Mouse (Mus musculus) G1E (cell line): ENCODE data around the gene Misp. TPM values are rescaled to one million over a fixed set of nuclear protein-coding genes. Genes with fewer than 3 reads are reported as not detected.

Experiments used
- ATAC-seq: 2 replicates; pipeline ENCODE4 v1.8.0; 2016; ENCODE audit warnings: mild to moderate bottlenecking; ENCODE audit not compliant: insufficient number of reproducible peaks, poor library complexity, low FRiP score, severe bottlenecking; ENCODE audit errors: extremely low read depth
- DNase-seq: peaks from one replicate; pipeline ENCODE4 v3.0.0; 2012; ENCODE audit warnings: low spot score
- H3K27me3 ChIP-seq: 2 replicates; pipeline ENCODE4 v1.6.1; 2012; ENCODE audit warnings: mild to moderate bottlenecking, low read length, inconsistent platforms; ENCODE audit not compliant: insufficient read depth
- H3K36me3 ChIP-seq: replicated peaks from 2 replicates; pipeline ENCODE3; 2012; ENCODE audit warnings: mild to moderate bottlenecking, inconsistent platforms
- H3K4me1 ChIP-seq: 2 replicates; pipeline ENCODE4 v1.6.1; 2012; ENCODE audit warnings: low read depth, low read length, inconsistent platforms, mixed read lengths; ENCODE audit not compliant: insufficient read depth
- H3K4me3 ChIP-seq: 2 replicates; pipeline ENCODE4 v1.5.1; 2012; ENCODE audit warnings: low read depth, mild to moderate bottlenecking, inconsistent platforms, low read length, moderate library complexity, mixed read lengths
- H3K9me3 ChIP-seq: replicated peaks from 2 replicates; pipeline ENCODE4 v1.6.1; 2012; ENCODE audit warnings: inconsistent platforms
- CTCF ChIP-seq: IDR thresholded peaks from 2 replicates; pipeline ENCODE4 v1.5.1; 2012; ENCODE audit warnings: low read depth, low read length, inconsistent platforms, mixed read lengths
- GATA1 ChIP-seq: IDR thresholded peaks from 2 replicates; pipeline ENCODE4 v1.6.1; 2012; ENCODE audit warnings: borderline replicate concordance, low read length, inconsistent platforms, mixed read lengths
- GATA2 ChIP-seq: IDR thresholded peaks from 2 replicates; pipeline ENCODE4 v1.6.1; 2012; ENCODE audit warnings: low read depth, low read length, inconsistent platforms, borderline replicate concordance
- POLR2AphosphoS5 ChIP-seq: IDR thresholded peaks from 2 replicates; pipeline ENCODE4 v1.6.1; 2012; ENCODE audit warnings: low read depth, low read length, inconsistent platforms; ENCODE audit not compliant: insufficient replicate concordance
- TAL1 ChIP-seq: conservative IDR thresholded peaks from 2 replicates; pipeline ENCODE4 v1.6.1; 2012; ENCODE audit warnings: low read depth, low read length, inconsistent platforms, mixed read lengths
- polyA plus RNA-seq: library from polyadenylated mRNA; stranded (reverse); fragments of >175 nt; gene quantifications from 2 replicates; pipeline ENCODE4 v1.2.3, GENCODE M21; 2012
- total RNA-seq, 2 experiments: library from RNA; stranded (forward) in 1 of 2; stranded (reverse) in 1 of 2; fragments of 200-1000 nt in 1 of 2; fragments of >200 nt in 1 of 2; fragmentation: Nextera tagmentation in 1 of 2; gene quantifications; 2 replicates each; pipeline ENCODE4 v1.2.3; 2014 to 2017

Misp gene
- total and polyA plus RNA-seq, 3 experiments = 0.33 TPM; not detected in 2

GRCm38 (mm10) chr10:79864351-79865188 lies 43.8 kb downstream of the Misp start:
- TF ChIP-seq POLR2AphosphoS5 (no peak; the same call in 1 of the 2 replicates), CTCF (no peak), TAL1 (no peak), GATA2 (no peak), GATA1 (no peak)
- H3K9me3 ChIP-seq = no peaks in the 10 kb centered on the region
- no peak for DNase-seq
- ATAC-seq = no peak
- H3K4me1 ChIP-seq = peaks cover 62% of the 10 kb centered on the region
- H3K4me3 ChIP-seq = peak overlapping the region; percentile 6; the same call in 1 of the 2 replicates
- peaks cover 68% of the 10 kb centered on the region for H3K36me3 ChIP-seq
- H3K27me3 ChIP-seq = peaks cover 19% of the 10 kb centered on the region

- no peak for TF ChIP-seq TAL1
- no peak for TF ChIP-seq GATA2
- peak; percentile 87 for TF ChIP-seq POLR2AphosphoS5
- no peak for TF ChIP-seq GATA1
- no peak for TF ChIP-seq CTCF
- no peak for DNase-seq
- no peak for ATAC-seq
- H3K4me3 ChIP-seq = peak overlapping the region; percentile 6; the same call in 1 of the 2 replicates
- H3K27me3 ChIP-seq = peaks cover 21% of the 10 kb centered on the region
- peaks cover 56% of the 10 kb centered on the region for H3K4me1 ChIP-seq
- peaks cover 62% of the 10 kb centered on the region for H3K36me3 ChIP-seq
- no peaks in the 10 kb centered on the region for H3K9me3 ChIP-seq
Measured at GRCm38 (mm10) chr10:79865189-79865601, 44.4 kb downstream of the Misp start.

- no peaks in the 10 kb centered on the region for H3K9me3 ChIP-seq
- ATAC-seq (no peak), DNase-seq (no peak)
- peaks cover 24% of the 10 kb centered on the region for H3K27me3 ChIP-seq
- peaks cover 55% of the 10 kb centered on the region for H3K36me3 ChIP-seq
- no peak overlapping the region for H3K4me3 ChIP-seq
- H3K4me1 ChIP-seq = peaks cover 49% of the 10 kb centered on the region
- TF ChIP-seq GATA2 = no peak
- TF ChIP-seq CTCF = no peak
- no peak for TF ChIP-seq GATA1
- no peak for TF ChIP-seq TAL1
- no peak for TF ChIP-seq POLR2AphosphoS5
Measured at GRCm38 (mm10) chr10:79865801-79866295, 45.1 kb downstream of the Misp start.

GRCm38 (mm10) chr10:79866601-79867000 lies 45.8 kb downstream of the Misp start:
- Histone ChIP-seq H3K9me3 (no peaks in the 10 kb centered on the region), H3K27me3 (peaks cover 31% of the 10 kb centered on the region), H3K36me3 (peaks cover 48% of the 10 kb centered on the region), H3K4me1 (peaks cover 42% of the 10 kb centered on the region), H3K4me3 (no peak overlapping the region)
- ATAC-seq (no peak), DNase-seq (no peak)
- TF ChIP-seq TAL1 (no peak), CTCF (no peak), POLR2AphosphoS5 (peak; percentile 9; the same call in 1 of the 2 replicates)

- ATAC-seq (no peak), DNase-seq (no peak)
- no peak overlapping the region for H3K4me3 ChIP-seq
- H3K4me1 ChIP-seq = peaks cover 34% of the 10 kb centered on the region
- no peaks in the 10 kb centered on the region for H3K9me3 ChIP-seq
- H3K27me3 ChIP-seq = peaks cover 59% of the 10 kb centered on the region
- TF ChIP-seq TAL1 (no peak), CTCF (no peak), GATA2 (no peak), POLR2AphosphoS5 (no peak), GATA1 (no peak)
- no peaks in the 10 kb centered on the region for H3K36me3 ChIP-seq
Measured at GRCm38 (mm10) chr10:79871845-79872244, 51.1 kb downstream of the Misp start.

GRCm38 (mm10) chr10:79872862-79873261 lies 52.1 kb downstream of the Misp start:
- no peak overlapping the region for H3K4me3 ChIP-seq
- H3K4me1 ChIP-seq = peaks cover 37% of the 10 kb centered on the region
- no peaks in the 10 kb centered on the region for H3K36me3 ChIP-seq
- ATAC-seq = no peak
- peaks cover 54% of the 10 kb centered on the region for H3K27me3 ChIP-seq
- TF ChIP-seq TAL1 (no peak), POLR2AphosphoS5 (no peak), CTCF (no peak), GATA2 (no peak), GATA1 (no peak)
- DNase-seq = no peak
- no peaks in the 10 kb centered on the region for H3K9me3 ChIP-seq
